Mouse (Mus musculus) cerebellum, adult 8-10 months (tissue): ENCODE data around the gene Tbx6.

Experiments
- DNase-seq: peaks from one replicate; pipeline ENCODE4 v3.0.0; 2022

The Tbx6 gene

DNA sequence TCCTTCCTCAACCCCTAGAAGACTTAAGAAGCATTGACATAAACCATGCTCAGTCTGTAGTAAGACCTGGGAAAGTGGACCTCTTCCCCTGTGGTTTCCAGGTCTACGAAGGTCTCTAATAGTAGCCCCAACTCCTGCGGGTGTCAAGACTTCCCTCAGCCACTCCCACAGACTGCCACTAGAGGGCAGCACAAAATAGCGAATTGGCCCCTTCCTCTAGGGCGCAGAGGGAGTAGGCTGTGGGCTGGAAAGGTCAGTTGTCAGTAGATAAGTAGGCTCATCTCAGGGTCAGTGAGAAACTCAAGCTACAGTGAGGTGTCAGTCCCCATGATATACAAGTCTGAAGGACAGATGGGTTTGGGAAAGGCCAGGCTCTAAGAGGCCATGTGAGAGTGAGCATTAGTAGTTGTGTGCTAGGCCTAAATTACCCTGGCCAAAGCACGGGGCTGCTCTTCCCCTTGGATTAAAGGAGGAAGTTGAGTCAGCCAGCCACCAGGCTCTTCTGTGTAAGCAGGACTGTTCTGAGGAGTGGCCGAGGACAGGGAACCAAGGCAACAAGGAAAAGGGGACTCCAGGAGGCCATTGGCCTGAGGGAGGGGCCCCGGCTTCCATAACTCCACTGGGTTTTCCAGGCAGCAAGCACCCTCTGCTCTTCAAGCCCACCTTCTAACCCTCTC, 40.7 kb downstream of the Tbx6 start:
- peak; percentile 92 for DNase-seq

DNA sequence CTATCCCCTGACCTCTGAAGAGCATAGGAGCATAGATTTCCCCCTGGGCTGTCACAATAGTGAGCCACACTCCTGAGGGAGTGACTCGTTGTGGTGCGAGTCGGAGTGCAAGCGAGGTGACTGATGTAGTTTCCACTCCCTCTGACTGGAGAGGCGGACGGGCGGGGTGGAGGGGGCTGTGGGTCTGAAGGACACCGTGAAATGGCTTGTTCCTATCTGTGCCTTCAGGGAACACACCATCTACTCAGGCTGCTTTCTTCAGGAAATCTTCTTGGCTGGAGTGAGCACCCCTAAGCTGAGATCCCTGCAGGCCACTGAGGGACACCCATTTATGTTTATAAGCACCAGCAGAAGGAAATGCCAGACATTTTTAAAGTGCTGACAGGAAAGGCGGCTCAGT, 41.5 kb downstream of the Tbx6 start:
- peak; percentile 53 for DNase-seq

- peak; percentile 54 for DNase-seq
These were observed 42.0 kb downstream of the Tbx6 start for GRCm38 (mm10) chr7:126823202-126823711.

DNA sequence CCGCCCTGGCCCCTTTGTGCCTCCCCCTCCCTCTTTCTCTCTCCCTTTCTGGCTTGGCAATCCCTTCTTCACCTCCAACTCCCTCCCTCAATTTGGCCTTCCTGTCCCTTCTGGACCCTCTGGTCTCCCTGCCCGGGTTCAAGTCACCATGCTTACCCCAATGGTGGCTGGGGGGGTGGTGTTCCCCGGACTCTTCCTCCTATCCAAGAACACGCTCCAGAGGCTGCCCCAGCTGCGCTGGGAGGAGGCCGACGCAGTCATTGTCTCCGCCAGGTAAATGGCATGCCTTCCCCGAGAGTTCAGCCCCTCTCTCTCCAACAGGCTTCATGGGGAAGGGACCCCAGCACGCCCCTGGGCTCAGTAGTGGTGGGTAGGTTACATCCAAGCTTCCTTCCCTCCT, 42.7 kb downstream of the Tbx6 start:
- no peak for DNase-seq

- no peak for DNase-seq
These were observed 44.1 kb downstream of the Tbx6 start for GRCm38 (mm10) chr7:126825403-126825802.

DNA sequence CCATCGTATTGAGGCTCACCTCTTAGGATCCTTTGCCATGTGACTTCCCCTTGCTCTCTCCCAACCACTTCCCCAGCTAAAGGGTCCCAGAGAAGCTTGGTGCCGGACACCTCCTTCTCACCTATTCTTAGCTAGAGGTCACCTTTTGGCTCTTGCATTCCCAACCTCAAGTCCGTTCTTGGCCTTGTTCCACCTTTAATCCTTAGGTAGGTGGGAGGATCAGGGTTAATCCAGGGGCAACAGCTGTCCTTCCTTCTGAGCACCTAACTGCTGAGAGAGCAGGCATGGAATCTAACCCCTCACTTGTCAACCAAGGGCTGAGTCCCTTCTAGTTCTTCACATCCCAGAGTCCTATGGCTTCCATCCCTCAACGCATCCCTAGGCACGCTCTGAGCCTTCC, 44.7 kb downstream of the Tbx6 start:
- no peak for DNase-seq

GRCm38 (mm10) chr7:126831539-126831938, 50.3 kb downstream of the Tbx6 start, which contains the start of gene 4930451I11Rik:
Gene 4930451I11Rik, minus strand, starts transcription at chr7:126831639.
- DNase-seq: no peak

DNA sequence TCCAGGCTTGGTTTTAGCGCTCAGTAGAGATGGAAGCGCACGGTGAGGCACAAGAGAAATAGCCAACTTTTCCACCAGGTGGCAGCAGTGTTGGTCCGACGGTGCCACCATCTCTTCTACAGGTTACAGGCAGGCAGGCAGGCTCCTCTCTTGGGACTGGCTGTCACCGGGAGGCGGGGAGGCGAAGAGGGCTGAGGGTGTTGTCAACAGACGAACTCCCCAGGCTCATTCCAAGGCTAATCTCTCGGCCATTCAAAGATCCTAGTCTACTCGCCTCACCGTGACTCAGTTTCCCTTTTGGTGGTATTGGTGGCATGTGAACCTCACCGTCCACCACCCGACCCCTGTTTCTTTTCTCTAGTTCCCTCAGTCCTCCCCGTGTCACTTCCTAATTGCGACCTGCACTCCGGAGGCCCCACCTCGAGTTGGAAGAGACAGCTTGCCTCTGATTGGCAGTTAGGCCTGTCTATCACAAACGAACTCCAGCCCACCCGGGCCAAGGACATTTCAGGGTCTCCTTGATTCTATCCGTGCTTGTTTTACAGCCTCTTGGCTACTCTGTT, 50.8 kb downstream of the Tbx6 start:
- peak; percentile 85 for DNase-seq

DNA sequence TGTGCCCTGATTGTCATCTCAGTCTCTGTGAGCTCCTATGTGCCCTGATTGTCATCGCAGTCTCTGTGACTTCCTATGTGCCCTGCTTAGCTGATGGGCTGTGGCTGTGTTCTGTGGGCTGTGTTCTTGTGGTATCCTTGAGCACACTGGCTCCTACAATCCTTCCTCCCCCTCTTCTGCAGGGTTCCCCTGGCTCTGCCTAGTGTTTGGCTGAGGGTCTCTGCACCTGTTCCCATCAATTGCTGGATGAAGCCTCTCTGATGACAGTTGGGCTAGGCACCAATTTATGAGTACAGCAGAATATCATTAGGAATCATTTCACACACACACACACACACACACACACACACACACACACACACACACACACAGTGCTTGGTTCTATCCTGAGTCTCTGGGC, 52.0 kb downstream of the Tbx6 start:
- no peak for DNase-seq
